Mouse (Mus musculus) CH12.LX (cell line): ENCODE measurements at regions not wholly inside any gene's neighbourhood (a gene's known extent, or its start where the extent isn't known, plus 50 kb on each side); places are given as distances from the start of the nearest gene placed in this dataset.

Source experiments
- CTCF ChIP-seq, 2 experiments: IDR thresholded peaks in 1 of 2; conservative IDR thresholded peaks in 1 of 2; 2 replicates each; pipeline ENCODE4 v1.5.1; 2011 to 2012; ENCODE audit warnings: low read depth in 2 of 2, low read length in 2 of 2, improper control_type of control experiment in 1 of 2, inconsistent platforms in 1 of 2, mild to moderate bottlenecking in 1 of 2, moderate library complexity in 1 of 2
- JUND ChIP-seq: conservative IDR thresholded peaks from 2 replicates; pipeline ENCODE4 v1.6.1; 2011; ENCODE audit warnings: low read depth, low read length, improper control_type of control experiment
- MAX ChIP-seq: IDR thresholded peaks from 2 replicates; pipeline ENCODE4 v1.6.1; 2011; ENCODE audit warnings: low read length, improper control_type of control experiment
- POLR2AphosphoS2 ChIP-seq: IDR thresholded peaks from 2 replicates; pipeline ENCODE4 v1.6.1; 2011; ENCODE audit warnings: low read depth, low read length, improper control_type of control experiment
- USF2 ChIP-seq: conservative IDR thresholded peaks from 2 replicates; pipeline ENCODE4 v1.6.1; 2011; ENCODE audit warnings: low read depth, low read length, improper control_type of control experiment
- ZMIZ1 ChIP-seq: IDR thresholded peaks from 2 replicates; pipeline ENCODE4 v1.6.1; 2012; ENCODE audit warnings: low read depth, mild to moderate bottlenecking, inconsistent platforms, low read length, improper control_type of control experiment

DNA sequence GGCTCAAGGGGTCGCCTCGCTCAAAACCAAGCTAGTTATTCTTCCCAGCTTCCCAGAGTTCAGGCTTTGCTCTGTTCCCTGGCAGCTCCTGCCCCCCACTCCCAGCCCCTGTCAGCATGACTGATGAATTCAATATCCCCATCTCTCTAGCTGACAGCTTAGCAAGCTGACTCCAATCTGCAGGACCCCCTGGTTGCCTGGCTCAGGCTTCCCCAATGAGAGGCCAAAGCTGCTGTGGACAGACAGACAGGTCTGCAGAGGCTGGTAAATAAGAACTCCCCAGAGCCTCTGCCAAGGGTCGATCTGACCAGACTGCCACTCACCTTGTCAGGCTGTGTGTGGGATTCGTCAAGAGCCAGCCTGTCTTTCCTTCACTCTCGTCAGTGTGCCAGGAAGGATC is 219.4 kb downstream of the Plpp3 start:
- no peak for TF ChIP-seq USF2
- no peak for TF ChIP-seq ZMIZ1
- no peak for TF ChIP-seq CTCF (conservative IDR thresholded peaks at IDR 0.05 in 1 of 2, IDR thresholded peaks at IDR 0.05 in 1 of 2; ENCODE audit: low read depth in 2 of 2, low read length in 2 of 2)
- TF ChIP-seq JUND, result no peak
- TF ChIP-seq MAX, result no peak
- no peak for TF ChIP-seq POLR2AphosphoS2
